Mouse (Mus musculus): ENCODE measurements around the gene Sh2b3.
"Not testable (repeated sequence)": the region's sequence is repeated elsewhere in the genome, so short reads cannot be mapped to it uniquely, and the experiment has no call there.

The Sh2b3 gene

DNA sequence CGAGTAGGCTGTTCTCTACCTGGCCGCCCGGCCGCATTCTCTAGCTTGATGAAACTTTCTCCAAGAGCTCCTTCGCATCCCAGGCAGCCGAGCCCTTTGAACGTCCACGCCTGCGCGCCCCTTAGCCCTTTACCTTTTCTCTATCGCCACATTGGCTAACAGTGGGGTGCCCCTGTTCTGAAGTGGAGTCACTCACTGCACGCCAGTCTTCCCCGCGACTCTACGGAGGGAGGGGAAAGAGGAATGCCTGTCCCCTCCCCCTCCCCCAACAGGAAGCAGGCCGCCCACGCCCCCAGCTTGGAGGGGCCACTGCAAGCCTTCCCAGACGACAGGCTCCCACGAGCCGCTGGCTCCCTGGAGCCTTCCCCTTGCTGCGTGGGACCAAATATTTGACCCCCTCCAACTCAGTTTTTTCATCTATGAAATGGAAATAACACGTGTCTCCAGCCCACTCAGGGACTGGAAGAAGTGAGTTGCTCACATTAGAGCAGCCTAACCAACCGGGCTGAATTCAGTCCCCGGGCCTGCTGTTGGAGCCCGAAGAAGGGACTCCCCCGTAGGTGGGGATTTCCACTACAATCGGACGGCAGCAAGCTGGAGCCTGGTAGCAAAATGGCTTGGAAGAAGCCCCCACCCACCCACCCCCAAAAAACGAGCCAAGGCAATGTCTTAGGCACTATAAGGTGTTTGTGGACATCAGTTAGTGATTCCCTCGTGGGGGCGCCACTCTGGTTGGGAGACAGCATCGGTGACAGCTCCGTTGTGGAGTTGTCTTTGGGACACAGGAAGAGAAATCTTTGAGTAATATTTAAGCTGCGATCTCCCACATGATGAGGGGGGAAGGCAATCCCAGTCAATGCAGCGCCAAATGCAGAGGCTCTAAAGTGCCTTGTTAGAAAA lies at the start of gene Sh2b3:
Gene Sh2b3 (minus strand): TSS at position 206 of the 900 bp plus-strand sequence.
- DNase-seq: no peak

DNA sequence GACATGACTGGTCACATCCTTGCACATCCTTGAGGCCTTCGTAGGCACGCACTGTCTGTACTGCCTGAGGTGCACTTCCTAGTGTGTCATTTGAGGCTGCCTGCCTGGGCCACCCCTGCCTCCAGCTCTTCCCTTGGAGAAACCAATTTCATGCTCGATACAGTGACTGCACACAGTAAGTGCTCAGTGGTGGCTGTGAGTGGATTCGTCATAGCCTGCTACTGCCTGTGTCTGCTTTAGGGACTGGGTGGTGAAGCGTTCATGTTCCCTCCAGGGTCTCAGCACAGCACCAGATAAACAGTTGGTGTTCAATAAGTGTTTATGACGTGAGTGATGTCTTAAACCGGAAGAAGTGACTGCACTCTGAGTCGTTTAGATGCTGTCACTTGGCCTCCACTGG lies 45.9 kb upstream of the Sh2b3 start:
- no peak for DNase-seq

DNA sequence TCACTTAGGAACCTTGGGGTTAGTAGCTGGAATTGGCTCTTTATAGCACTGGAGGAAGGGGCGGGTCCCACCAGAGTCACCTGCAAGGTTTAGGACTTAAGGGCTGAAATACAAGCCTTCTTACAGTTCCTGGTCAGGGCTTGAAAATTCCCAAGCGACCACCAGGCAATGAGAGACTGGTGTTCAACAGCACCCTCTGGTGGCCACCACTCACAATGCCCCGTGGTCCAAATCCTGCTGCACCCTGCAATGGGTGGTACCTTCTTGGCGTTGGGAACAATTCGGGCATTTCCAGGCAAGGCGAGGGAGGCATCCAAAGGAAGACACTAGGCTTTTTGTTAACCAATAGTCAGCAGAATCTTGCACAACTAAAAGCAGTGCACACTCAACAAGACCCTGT lies 41.8 kb upstream of the Sh2b3 start:
- DNase-seq: peak; percentile 41 to 58

DNA sequence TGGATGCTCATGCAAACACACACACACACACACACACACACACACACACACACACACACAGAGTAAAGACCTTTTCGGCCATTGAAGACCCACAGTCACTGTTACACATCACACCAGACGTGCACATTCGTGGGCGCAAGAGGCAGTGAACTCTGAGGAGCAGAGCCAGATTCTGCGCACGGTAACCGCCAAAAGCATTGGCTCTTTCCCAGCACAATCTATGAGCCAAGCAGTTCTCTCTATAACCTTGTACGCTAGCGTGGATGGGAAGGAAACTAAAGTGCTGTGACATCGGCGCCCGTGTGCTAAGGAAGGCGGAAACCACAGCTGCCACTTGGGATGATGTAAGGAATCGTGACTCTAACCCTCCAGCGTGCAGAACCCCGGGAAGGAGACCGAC lies 41.3 kb upstream of the Sh2b3 start:
- DNase-seq: peak in 1 of 2 experiments; percentile 36

DNA sequence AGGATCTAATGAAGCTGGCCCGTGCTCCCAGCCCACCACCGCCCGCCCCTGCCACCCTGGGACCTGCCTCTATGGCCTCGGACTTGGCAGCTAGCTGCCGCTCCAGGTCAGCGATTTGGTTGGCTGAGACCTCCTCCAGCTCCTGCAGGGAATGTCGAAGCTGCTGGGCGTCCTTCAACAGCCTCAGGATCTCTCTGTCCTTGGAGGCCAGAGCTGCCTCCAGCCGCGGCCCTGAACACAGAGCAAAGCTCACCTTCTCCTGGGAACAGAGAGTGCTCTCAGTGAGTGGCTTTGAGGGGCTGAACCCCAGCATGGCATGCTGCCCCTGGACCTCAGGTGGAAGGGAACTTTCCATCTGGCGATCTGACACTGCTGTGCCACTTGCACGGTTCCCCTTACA lies 39.5 kb upstream of the Sh2b3 start:
- DNase-seq: no peak

DNA sequence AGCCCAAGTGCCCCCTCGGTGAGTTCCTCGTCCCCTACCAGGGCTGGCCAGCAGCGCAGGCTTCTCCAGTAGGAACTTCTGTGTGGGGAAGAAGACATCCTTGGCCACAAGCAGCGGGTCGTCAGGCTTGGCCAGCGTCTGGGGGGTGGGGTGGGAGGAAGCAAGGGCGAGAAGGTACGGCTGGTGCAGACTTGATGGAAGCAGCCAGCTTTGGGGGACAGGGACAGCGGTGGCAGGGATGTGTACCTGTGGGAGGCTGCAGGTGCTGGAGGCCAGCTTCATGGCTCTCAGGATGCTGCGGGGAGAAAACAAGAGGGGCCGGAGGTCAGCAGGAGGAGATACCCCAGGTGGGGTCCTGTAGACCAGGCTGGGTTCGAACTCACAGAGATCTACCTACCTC lies 37.6 kb upstream of the Sh2b3 start:
- DNase-seq: no peak

DNA sequence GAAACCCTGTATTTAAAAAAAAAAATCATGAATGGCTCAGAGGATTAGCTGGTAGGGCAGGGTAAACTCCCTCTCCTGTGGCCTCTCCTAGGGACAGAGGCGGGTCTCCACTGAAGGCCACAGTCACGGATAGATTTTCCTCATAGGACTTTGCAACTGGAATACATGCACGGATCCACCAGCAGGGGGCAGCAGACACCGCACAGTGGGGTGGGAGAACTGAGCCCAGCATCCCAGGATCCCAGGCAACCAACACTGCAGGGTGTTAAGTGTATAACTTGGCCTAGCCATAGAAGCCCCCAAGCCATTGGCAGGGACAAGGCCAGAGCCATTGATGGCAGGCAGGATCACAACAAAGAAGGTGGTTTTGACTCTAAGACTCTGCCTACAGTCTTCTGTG lies 34.7 kb upstream of the Sh2b3 start:
- DNase-seq: peak; percentile 86 to 91

DNA sequence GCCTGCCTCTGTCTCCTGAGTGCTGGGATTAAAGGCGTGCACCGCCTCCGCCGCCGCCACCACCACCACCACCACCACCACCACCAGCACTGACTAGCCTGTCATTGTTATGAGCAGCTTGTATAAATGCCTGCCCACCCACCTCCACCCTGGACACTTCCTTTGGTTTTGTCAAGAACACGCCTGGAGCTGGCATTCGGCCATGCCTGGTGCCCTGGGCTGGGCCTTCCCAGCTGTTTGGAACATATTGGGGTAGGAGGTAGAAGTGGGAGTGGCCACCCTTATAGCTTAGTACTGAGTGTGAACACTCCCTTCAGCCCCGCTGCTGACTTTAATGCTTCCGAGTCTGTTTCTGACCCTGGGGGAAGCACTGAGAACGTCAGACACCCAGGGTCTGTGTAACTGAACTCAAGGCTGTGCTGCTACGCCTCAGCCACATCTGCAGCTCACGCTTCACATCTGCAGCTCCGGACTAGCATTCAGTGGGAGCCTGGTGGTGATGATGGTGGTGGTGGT lies 34.1 kb upstream of the Sh2b3 start:
- no peak for DNase-seq

DNA sequence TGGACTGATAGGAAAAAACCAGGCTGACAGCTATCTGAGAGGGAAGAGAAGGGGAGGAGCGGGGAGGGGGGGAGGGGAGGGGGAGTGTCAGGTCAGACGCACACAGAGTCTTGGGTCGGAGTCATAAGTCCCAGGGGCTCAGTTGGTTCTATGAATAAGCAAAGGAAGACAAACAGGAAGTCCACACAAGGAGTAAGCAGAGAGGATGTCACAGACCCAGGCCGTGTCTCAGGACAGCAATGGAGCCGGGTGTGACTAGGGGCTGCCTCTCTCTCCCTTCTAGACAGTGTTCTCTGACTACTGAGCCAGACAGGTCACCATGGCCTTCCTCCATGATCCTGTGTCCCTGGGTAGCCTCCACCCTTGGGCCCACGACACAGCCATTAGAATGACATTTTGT lies 33.4 kb upstream of the Sh2b3 start:
- DNase-seq: no peak

DNA sequence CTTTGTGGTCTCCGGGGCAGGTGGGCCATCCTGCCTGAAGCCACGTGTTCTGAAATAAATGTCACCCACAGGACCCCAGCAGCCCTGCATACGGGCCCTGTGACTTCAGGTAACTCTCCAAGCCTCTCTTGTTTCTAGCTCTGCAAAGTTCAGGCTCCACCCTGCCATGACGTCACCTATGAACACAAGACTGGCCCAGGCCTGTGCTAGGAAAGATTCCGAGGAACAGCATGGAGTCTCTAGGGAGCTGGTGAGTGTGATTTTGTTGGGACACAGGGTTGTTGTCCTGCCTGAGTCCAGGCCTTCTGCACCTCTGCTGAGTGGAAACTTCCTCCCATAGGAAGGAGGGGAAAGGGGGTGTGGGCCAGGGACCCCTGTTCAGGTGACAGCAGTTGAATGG lies 30.5 kb upstream of the Sh2b3 start:
- DNase-seq: no peak

DNA sequence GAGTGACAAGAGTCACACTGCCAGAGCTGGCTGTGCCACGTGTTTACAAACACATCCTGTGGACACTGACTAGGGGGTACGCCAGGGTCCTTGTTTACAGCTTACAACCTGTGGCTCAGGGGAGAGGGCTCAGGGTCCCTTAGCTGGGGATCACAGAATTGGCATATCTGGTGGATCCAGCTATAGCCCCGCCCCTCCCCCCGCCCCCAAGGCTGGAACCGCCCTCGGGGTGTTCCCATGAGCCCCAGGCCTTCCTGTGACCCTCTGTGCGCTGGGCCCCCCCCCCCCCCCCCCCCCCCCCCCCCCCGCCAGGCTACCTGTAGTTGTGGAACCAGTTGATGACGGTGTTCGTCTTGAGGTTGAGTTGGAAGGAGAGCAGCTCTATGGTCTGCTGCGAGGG lies 26.9 kb upstream of the Sh2b3 start:
- no peak for DNase-seq

DNA sequence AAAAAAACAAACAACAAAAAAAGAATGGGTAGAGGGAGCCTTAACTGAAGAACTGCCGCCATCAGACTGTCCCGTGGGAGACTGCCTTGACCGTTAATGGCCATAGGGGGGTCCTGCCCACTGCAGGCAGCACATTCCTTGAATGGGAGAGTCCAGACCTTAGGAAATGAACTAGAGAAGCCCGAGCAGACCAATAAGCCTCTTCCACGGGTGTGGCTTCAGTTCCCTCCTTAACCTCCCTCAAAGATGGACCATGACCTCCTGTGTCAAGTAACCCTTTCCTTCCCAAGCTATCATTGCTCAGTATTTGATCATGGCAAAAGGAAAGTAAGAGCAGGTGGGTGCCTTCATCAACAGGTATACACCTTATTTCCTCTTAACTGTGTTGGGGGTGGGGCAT lies 24.5 kb upstream of the Sh2b3 start:
- DNase-seq: no peak

DNA sequence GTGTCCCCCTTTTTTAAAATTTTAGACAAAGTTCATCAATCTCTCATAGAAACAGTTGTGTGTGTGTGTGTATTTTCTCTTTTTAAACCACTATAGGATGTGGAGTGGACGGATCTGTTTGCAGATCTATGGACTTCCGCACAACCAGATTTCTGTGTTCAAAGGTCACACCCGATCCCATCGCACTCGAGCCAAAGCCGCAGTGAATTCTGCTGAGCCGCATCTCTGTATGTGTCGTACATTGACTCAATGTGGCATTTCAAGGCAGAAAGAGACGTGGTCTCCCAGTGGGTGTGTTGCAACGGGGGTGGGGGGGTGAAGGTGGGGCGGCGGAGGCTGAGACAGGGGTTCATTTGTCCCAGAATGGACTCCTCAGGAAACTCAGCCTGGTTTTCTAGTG lies 21.0 kb upstream of the Sh2b3 start:
- DNase-seq: no peak

DNA sequence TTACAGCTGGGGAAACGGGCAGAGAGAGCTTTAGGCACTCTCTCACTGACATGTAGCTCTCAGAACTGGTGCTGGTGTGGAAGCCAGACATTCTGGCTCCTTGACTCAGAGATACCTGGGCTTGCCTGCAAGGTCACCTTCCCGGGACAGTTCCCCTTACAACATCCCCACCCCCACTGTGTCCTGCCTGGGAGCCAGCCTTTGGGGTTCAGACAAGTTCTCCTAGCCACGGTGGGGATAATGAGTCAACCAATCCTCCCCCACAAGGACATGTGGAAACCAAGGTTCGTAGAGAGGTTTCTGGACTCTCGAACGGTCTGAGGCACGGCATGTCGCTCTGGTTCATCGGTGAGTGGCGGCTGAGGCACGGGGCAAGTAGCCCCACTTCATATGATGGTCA lies 19.3 kb upstream of the Sh2b3 start:
- no peak for DNase-seq

DNA sequence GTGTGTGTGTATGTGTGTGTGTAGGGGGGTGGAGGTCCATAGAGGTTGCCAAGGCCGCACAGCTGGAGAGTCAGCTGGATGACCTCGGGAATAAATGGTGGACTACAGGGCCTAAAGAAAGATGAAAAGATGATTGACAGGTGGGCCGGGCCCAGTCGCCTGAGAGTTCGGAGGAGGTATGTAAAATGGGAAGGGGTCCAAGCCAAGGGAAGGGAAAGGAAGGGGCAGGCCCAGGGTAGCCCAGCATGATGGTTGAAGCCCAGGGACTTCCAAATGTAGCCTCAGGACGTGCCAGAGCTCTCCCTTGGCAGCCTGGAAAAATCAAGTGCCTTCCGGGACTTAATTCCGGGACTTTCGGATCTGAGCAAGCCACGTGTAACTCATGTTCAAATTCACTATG lies 17.3 kb upstream of the Sh2b3 start:
- no peak for DNase-seq

DNA sequence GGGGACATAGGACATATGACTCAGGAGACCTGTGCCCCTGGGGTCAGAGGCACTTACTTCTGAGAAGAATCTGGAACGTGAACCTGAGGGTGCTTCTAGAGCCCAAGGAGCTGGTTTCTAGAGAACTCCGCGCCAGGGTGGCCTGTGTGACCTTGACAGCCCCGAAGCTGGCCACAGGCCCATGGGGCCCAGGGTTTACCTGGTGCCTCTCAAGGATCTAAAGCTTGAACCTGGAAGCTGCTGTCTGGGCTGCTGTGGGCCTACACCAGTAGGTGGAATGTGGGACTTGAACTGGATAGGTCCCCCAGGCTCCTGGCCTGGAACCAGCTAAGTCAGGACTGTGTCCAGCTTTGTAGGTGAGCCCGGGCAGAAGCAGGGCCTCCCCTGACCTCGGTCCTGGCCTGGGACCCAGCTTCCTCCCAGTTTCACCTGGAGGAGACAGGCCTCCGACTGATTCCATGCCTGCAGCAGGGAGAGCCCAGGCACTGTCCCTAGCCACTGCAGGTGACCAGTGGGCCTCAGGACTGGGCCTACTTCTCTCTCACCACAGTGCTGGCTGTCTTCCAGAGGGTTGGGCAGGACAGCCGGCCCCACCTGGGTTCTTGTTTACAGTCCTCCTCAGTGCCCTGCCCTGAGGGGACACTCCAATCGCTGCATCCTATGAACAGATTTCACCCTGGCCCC lies 16.1 kb upstream of the Sh2b3 start:
- DNase-seq: peak; percentile 43 to 65

DNA sequence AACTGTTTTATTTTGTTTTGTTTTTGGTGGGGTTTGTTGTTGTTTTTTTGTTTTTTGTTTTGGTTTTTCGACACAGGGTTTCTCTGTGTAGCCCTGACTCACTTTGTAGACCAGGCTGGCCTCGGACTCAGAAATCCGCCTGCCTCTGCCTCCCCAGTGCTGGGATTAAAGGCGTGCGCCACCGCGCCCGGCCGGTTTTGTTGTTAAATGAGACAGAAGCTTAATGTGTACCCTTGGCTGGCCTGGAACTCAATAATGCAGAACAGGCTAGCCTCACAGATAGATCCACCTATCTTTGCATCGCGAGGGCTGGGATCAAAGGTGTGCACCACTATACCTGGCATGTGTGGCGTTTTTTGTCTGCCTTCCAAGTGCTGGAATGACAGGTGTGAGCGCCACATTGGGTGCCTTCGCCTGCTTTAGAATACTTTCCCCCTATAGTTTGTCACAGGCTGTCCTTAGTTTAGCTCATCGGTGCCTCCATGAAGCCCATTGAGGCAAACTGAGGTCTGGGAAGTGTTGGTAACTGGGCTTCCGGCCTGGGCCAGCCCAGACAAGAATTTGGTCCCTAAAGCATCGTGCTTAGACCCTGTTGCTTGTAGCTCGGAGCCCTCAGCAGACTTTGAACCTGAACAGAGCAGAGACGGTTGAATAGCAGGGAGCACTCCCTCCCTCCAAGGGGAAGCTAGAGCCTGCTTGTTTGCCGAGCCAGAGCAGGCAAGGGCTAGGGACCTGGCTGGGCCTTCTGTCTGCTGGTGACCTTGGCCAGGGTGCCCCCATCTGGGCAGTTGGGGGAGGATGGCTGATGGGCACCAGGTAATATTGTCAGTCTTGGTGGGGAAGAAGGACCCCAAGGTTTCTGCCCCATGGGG lies 12.3 kb upstream of the Sh2b3 start:
- DNase-seq: peak in 1 of 2 experiments; percentile 39

DNA sequence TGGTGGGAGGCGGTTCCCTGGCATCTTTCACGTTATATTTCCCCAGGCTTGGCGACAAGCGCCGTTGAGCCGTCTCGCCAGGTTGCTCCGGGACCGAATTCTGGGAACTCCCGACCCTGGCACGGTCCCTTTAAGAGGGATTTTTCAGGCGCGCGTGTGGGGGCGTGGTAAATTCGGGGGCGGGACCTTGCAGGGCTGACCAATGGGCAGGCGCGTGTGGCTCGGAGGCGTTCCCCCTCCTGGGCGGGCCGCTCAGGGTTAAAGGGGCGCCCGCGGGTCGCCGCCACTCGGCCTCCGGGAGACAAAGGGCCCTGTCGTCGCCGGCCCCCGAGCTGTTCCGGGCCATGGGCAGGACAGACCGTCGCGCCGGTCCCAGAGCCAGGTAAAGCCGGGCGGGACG lies 11.3 kb upstream of the Sh2b3 start, which contains the start of gene Pheta1:
Gene Pheta1 (plus strand): TSS at position 242 of the 400 bp plus-strand sequence.
- DNase-seq: peak; percentile 95 to 97

DNA sequence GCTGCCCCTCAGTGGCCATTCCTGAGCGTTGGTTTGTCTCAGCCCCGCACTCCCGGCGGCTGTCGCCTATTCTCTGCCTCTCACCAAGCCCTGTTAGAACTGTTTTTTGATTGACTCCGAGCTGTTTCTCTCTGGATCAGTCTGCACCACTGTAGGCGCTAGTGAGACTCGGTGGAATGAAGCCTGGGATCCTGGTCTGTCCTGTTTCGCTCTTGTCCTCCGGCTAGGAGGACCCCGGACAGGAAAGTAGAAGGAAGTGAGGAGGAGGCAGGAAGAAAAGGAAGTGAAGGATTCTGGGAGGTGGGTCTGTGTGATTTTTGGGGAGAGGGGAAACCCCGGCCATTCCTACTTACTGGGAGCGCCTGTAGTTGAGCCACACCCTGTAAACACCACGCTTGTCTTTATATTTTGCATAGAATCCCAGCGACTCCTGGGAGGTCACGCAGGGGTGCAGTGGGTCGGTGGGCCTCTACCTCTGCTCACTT lies 10.6 kb upstream of the Sh2b3 start:
- peak; percentile 61 to 67 for DNase-seq

DNA sequence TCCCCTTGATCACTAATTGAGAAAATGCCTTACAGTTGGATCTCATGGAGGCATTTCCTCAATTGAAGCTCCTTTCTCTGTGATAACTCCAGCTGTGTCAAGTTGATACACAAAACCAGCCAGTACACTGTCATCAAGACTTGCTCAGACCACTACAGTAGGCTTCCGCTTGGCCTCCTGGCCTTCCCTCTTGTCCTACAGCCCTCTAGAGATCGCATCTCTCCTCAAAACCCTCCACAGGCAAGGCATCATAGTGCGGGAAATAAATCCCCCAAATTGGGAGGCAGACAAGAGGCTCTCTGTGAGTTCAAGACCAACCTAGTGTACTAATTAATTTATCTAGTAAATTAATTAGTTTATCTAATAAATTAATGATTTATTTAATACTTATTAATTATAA lies 9.8 kb upstream of the Sh2b3 start:
- not testable (repeated sequence) for DNase-seq

DNA sequence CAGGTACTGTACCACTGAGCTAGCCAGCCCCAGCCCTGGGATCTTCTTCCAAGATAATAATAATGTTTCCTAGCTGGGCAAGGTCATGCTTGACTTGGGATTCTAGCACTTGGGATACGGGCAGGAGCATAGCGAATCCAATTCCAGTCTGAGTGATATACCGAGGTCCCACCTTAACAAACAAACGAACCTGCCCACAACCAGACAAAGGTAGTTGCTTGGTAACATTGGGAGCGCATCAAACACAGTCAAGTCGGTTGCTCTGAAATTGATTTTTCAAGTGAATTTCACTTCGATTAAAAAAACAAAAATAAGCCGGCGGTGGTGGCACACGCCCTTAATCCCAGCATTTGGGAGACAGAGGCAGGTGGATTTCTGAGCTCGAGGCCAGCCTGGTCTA lies 8.9 kb upstream of the Sh2b3 start:
- no peak for DNase-seq

DNA sequence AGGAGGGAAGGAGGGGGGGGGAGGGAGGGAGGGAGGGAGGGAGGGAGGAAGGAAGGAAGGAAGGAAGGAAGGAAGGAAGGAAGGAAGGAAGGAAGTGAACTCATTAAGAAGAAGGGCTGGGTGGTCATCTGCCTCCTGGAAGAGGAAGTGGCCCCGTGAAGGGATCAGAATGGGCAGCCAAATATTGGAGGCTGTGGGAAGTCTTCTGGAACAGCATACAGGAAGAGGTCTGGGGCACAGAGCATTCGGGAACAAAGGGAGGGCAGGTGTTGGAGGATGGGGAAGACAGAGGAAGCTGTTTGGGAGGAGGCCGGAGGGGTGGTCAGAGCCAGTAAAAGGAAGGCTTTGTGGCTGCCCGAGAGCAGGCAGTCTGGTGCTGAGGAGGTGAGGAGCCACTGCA lies 7.9 kb upstream of the Sh2b3 start:
- DNase-seq: no peak

Measured in cerebellum, postnatal 25 days (tissue).